Mouse (Mus musculus) hindbrain, embryonic 16.5 days (tissue): ENCODE results near the gene 3110082I17Rik. TPM values are rescaled to one million over a fixed set of nuclear protein-coding genes. Genes with fewer than 3 reads are reported as not detected.
"Not testable (repeated sequence)": the region's sequence is repeated elsewhere in the genome, so short reads cannot be mapped to it uniquely, and the experiment has no call there.

ENCODE experiments used
- ATAC-seq: fragments of 200-750 bp; cut with Nextera tagmentation; 2 replicates; pipeline ENCODE4 v1.8.0; 2017; ENCODE audit warnings: moderate TSS enrichment, moderate library complexity
- H3K27ac ChIP-seq: fragments of 300-500 bp; sonication (generic); 2 replicates; pipeline ENCODE4 v1.5.1; 2014; ENCODE audit warnings: low read depth, mild to moderate bottlenecking, control low read depth, low read length, moderate library complexity
- H3K27me3 ChIP-seq: fragments of 300-500 bp; sonication (generic); replicated peaks from 2 replicates; pipeline ENCODE4 v1.6.1; 2014; ENCODE audit warnings: low read length; ENCODE audit not compliant: control insufficient read depth, insufficient read depth
- H3K36me3 ChIP-seq: fragments of 300-500 bp; sonication (generic); 2 replicates; pipeline ENCODE4 v1.6.1; 2014; ENCODE audit warnings: mild to moderate bottlenecking, low read length, moderate library complexity, mixed read lengths; ENCODE audit not compliant: control insufficient read depth, insufficient read depth
- H3K4me1 ChIP-seq: fragments of 300-500 bp; sonication (generic); 2 replicates; pipeline ENCODE4 v1.6.1; 2014; ENCODE audit warnings: low read depth, low read length; ENCODE audit not compliant: control insufficient read depth, insufficient read depth
- H3K4me2 ChIP-seq: fragments of 300-500 bp; sonication (generic); 2 replicates; pipeline ENCODE4 v1.6.1; 2014; ENCODE audit warnings: mild to moderate bottlenecking, low read length, control low read depth, moderate library complexity
- H3K4me3 ChIP-seq: fragments of 300-500 bp; sonication (generic); 2 replicates; pipeline ENCODE4 v1.5.1; 2014; ENCODE audit warnings: mild to moderate bottlenecking, low read length, control low read depth, moderate library complexity
- H3K9ac ChIP-seq: fragments of 300-500 bp; sonication (generic); 2 replicates; pipeline ENCODE4 v1.6.1; 2014; ENCODE audit warnings: low read depth, mild to moderate bottlenecking, control low read depth, low read length, moderate library complexity
- H3K9me3 ChIP-seq: fragments of 300-500 bp; sonication (generic); 2 replicates; pipeline ENCODE4 v1.6.1; 2014; ENCODE audit warnings: mild to moderate bottlenecking, low read length, moderate library complexity; ENCODE audit not compliant: control insufficient read depth
- WGBS: fragments of 180-500 bp; shearing (Covaris S2); extraction: QIAGEN DNeasy Blood & Tissue Kit; methylation state at CpG from one replicate; pipeline ENCODE4 v1.1.7; 2014; 5-methylcytosine and 5-hydroxymethylcytosine counted together
- polyA plus RNA-seq: library from polyadenylated mRNA; unstranded; fragments of >200 nt; fragmentation: Nextera tagmentation; extraction: Ambion mirVana; gene quantifications from 2 replicates; pipeline ENCODE4 v1.2.1, GENCODE M21; 2015

The 3110082I17Rik gene
- polyA plus RNA-seq, 1 experiment from 2014 or later, result 20.3 TPM

DNA sequence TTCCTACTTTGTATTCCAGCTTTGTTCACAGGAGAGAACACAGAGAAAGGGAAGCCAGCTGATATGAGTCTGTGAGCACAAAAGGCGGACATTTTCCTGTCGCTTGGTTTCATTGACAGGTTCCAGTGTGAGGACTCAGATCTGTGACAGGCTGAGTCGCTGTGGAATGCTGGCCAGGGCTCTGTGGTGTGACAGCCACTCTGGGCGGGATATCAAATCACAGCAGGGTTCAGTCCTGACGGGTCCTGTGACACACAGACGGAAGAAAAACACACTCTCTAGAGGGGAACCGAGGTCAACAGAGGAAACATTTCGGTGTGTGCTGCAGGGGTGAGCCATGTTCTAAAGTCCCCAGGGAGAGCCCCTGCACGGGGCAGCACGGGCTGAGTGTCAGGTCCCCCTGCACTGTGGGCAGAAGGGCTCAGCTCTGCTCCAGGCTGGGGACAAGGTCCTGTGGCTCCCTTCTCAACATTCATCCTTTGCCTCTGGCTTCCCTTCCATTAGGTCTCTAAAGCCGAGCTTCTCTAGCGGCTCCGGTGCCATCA lies 122.4 kb downstream of the 3110082I17Rik start:
- H3K9me3 ChIP-seq, result no peaks in the 10 kb centered on the region
- H3K4me3 ChIP-seq, result no peak overlapping the region
- WGBS, result 77% methylated on average over 13 of the region's 13 CpGs
- no peak overlapping the region for H3K4me2 ChIP-seq
- H3K27ac ChIP-seq, result no peak overlapping the region
- no peaks in the 10 kb centered on the region for H3K4me1 ChIP-seq
- H3K27me3 ChIP-seq, result no peaks in the 10 kb centered on the region
- peaks cover 48% of the 10 kb centered on the region for H3K36me3 ChIP-seq
- no peak for ATAC-seq
- H3K9ac ChIP-seq, result no peak overlapping the region

DNA sequence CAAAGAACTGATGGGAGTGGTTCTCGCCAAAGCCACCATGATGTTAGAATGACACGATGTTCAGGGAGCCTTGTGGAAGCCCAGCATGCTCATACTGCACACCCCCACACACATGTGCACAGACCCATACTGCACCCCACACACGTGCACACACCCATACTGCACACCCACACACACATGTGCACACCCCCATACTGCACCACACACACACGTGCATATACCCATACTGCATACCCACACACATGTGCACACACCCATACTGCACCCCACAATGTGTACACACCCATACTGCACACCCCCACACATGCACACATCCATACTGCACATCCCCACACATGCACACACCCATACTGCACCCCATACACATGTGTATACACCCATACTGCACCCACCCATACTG lies 124.7 kb downstream of the 3110082I17Rik start:
- ATAC-seq, result peak; percentile 28; the same call in 1 of the 2 replicates
- peaks cover 38% of the 10 kb centered on the region for H3K36me3 ChIP-seq
- no peak overlapping the region for H3K27ac ChIP-seq
- no peaks in the 10 kb centered on the region for H3K9me3 ChIP-seq
- 0 out of 2 replicates have a peak, but pooled peaks cover 2% of the 10 kb centered on the region for H3K4me1 ChIP-seq
- H3K27me3 ChIP-seq, result no peaks in the 10 kb centered on the region
- no peak overlapping the region for H3K9ac ChIP-seq
- no peak overlapping the region for H3K4me3 ChIP-seq
- 94% methylated on average over 4 of the region's 4 CpGs for WGBS
- H3K4me2 ChIP-seq, result no peak overlapping the region

DNA sequence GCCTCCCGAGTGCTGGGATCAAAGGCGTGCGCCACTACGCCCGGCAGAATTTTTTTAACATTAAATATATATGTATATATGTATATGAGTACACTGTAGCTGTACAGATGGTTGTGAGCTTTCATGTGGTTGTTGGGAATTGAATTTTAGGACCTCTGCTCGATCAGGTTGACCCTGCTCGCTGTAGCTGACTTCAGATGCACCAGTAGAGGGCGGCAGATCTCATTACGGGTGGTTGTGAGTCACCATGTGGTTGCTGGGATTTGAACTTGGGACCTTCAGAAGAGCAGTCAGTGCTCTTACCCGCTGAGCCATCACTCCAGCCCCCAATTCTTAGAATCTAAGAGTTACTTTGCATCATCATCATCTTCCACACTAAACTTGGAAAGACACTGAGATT lies 125.9 kb downstream of the 3110082I17Rik start:
- WGBS, result 82% methylated on average over 10 of the region's 10 CpGs
- H3K36me3 ChIP-seq, result peaks cover 28% of the 10 kb centered on the region
- not testable (repeated sequence) for H3K4me2 ChIP-seq, H3K27ac ChIP-seq, H3K27me3 ChIP-seq, ATAC-seq, H3K9me3 ChIP-seq, H3K9ac ChIP-seq, H3K4me1 ChIP-seq, H3K4me3 ChIP-seq

DNA sequence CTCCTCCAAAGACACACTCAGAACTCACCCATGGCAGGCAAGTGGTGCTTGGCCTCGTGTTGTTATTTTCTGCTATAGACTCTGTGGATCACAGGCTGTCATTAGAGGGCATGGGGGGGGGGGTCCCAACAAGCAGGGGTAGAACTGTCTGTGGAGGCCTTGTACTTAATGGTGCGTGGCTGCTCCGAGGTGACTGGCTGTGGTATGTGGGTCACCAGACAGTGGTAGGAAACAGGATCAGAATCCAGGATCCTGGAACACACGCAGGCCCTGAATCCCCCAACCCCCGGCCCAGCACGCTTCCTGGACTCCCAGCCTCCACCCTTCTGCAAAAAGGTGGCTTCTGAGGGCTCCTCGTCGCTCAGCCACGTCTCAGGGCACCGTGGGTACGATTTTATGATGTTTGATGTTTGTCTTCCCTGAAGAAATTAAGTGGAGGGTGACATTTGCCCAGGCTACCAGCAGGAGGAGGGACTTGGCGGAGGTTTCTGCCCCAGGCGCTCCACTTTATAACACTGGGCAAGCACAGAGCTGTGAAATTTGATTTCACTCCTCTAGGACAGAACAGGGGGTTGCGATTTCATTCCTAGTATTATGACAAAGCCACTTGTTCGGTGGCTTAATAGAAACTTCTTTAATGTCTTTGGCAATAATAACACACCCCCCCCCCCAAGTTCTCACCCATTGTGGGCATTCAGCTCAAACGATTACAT lies 126.9 kb downstream of the 3110082I17Rik start:
- H3K4me2 ChIP-seq, result no peak overlapping the region
- ATAC-seq, result no peak
- peaks cover 25% of the 10 kb centered on the region for H3K36me3 ChIP-seq
- H3K27ac ChIP-seq, result no peak overlapping the region
- H3K27me3 ChIP-seq, result no peaks in the 10 kb centered on the region
- H3K9me3 ChIP-seq, result no peaks in the 10 kb centered on the region
- H3K4me3 ChIP-seq, result no peak overlapping the region
- WGBS, result 78% methylated on average over 16 of the region's 16 CpGs
- H3K9ac ChIP-seq, result no peak overlapping the region; the same call in 1 of the 2 replicates
- 0 out of 2 replicates have a peak, but pooled peaks cover 2% of the 10 kb centered on the region for H3K4me1 ChIP-seq

DNA sequence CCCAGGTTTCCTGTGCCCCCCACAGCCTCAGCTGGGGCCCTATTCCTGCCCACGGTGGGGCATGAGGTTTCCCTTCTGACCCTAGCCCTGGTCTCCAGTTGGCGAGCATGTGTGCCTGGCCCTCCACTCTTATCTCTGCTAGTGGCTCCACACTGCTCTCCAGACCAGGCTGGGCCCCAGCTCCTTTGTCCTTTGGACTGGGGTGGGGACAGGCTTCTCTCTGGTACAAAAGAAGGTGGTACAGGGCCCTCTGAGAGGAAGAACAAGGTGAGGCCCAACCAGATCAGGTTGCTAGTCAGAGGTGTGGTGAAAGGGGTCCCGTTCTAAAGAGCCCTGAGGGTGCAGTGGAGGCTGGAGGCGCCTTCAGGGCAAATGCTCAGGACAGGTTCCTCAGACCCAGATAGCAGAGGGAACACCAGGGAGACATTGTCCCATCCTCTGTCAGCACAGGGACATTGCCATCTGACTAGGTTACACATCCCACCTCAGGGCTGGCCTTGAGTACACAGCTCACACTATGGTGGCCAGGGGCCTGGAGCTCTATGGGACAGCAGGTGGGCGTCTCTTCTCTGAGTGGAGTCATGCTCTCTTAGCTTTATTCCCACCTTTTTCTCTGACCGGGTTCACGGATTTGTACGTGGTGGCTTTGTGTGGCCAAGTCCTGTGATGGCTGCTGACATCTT lies 127.6 kb downstream of the 3110082I17Rik start:
- WGBS, result 90% methylated on average over 8 of the region's 8 CpGs
- Histone ChIP-seq H3K27me3 (no peaks in the 10 kb centered on the region), H3K9ac (no peak overlapping the region), H3K9me3 (no peaks in the 10 kb centered on the region), H3K4me2 (no peak overlapping the region), H3K27ac (no peak overlapping the region), H3K4me3 (no peak overlapping the region), H3K36me3 (peaks cover 22% of the 10 kb centered on the region), H3K4me1 (0 out of 2 replicates have a peak, but pooled peaks cover 2% of the 10 kb centered on the region)
- no peak for ATAC-seq

DNA sequence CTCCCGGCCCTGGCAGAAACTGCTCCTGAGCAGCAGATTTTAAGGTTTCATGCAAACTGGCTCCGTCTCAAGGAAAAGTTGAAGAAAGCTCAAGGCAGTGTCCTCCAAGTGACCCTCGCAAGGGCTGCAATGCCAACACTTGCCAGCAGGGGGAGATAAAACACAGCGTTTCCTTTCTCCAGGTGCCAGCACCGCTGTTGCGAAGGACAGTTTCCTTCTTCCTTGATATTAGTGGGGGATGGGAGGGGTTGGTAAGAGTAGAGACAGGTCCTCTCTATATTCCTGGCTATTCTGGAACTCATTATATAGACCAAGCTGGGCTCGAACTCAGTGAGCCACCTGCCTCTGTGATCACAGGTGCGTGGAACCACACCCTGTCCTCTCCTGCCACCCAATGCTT lies 128.6 kb downstream of the 3110082I17Rik start:
- 0 out of 2 replicates have a peak, but pooled peaks cover 2% of the 10 kb centered on the region for H3K4me1 ChIP-seq
- H3K27me3 ChIP-seq, result no peaks in the 10 kb centered on the region; the same call in 1 of the 2 replicates
- ATAC-seq, result 0 out of 2 replicates have a peak, but pooled peaks have one; percentile 26
- no peak overlapping the region for H3K4me2 ChIP-seq
- no peak overlapping the region for H3K9ac ChIP-seq
- no peaks in the 10 kb centered on the region for H3K9me3 ChIP-seq
- 20% methylated on average over 8 of the region's 8 CpGs for WGBS
- no peak overlapping the region for H3K4me3 ChIP-seq
- H3K36me3 ChIP-seq, result peaks cover 14% of the 10 kb centered on the region
- no peak overlapping the region for H3K27ac ChIP-seq

DNA sequence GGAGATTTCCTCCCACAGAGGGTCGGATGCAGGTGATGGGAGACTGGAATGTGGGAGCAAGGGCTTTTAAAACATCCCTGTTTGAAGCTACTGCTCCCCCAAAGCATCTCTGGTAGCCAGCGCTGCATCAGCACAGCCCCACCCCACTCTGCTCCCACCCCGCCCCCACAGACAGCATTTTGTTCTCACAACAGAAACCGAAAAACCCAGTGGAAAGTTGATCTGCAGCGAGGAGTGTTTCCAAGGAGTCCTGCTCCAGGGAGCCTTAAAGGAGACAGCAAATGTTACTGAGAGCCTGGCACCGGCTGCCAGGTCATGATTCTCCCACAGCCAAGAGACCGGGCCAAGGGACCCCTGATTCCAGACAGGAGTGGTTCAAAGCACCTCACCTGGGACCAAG lies 129.6 kb downstream of the 3110082I17Rik start:
- H3K9me3 ChIP-seq, result no peaks in the 10 kb centered on the region
- H3K9ac ChIP-seq, result no peak overlapping the region
- WGBS, result 68% methylated on average over 7 of the region's 7 CpGs
- no peak overlapping the region for H3K27ac ChIP-seq
- H3K27me3 ChIP-seq, result no peaks in the 10 kb centered on the region; the same call in 1 of the 2 replicates
- H3K36me3 ChIP-seq, result peaks cover 7% of the 10 kb centered on the region; the same call in 1 of the 2 replicates
- H3K4me2 ChIP-seq, result no peak overlapping the region
- no peak overlapping the region for H3K4me3 ChIP-seq
- 0 out of 2 replicates have a peak, but pooled peaks cover 2% of the 10 kb centered on the region for H3K4me1 ChIP-seq
- no peak for ATAC-seq

DNA sequence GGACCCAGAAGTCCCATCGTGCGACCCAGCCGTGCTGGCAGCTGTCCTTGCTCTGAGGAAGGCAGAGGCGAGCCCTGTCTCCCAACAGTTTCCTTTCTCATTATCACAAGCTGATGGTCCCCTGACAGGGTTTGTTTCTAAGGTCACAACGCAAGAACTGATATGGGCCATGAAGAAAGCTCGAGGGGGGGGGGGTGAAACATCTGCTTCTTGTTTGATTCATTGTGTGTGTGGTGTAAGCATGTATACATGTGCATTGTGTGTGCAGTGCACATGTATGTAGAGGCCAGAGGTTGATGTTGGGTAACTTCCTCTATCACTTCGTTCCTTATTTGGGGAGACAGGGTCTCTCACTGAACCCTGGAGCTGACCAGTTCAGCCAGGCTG lies 132.7 kb downstream of the 3110082I17Rik start:
- H3K4me3 ChIP-seq, result no peak overlapping the region
- H3K9me3 ChIP-seq, result no peaks in the 10 kb centered on the region
- H3K27ac ChIP-seq, result no peak overlapping the region
- 74% methylated on average over 7 of the region's 7 CpGs for WGBS
- H3K4me1 ChIP-seq, result peaks cover 16% of the 10 kb centered on the region
- H3K27me3 ChIP-seq, result no peaks in the 10 kb centered on the region; the same call in 1 of the 2 replicates
- H3K4me2 ChIP-seq, result no peak overlapping the region
- H3K36me3 ChIP-seq, result no peaks in the 10 kb centered on the region
- no peak for ATAC-seq
- H3K9ac ChIP-seq, result no peak overlapping the region

DNA sequence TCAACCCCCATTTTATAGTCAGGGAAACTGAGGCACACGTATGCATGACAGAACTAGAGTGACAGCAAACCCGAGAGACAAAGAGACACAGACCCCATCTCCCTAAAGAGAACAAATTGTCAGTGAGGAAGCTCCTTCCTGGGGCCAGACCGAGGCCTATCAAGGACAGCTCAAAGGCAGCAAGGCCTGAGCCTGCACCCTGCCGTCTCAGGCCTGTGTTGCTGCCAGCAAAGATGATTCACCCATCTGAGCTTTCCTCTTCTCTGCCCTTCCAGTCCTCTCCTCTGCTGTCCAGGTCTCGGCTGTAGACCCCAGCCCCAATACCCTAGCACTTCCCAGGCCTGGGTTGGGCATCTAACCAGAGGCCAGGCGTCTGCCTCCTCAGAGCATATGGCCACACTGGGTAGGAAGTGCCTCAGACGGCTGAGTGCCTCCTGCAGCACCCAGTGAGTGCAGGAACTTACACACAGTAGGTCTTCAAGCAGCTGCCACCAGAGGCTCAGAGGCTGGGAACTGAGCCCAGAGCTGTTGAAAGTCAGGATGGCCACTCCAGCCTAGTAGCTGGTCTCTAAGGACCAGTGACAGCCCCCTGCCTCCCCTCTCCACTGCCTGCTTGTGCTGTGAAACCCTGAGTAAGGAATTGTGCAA lies 133.2 kb downstream of the 3110082I17Rik start:
- Histone ChIP-seq H3K36me3 (no peaks in the 10 kb centered on the region), H3K4me3 (no peak overlapping the region), H3K9me3 (no peaks in the 10 kb centered on the region), H3K4me1 (peaks cover 16% of the 10 kb centered on the region), H3K9ac (no peak overlapping the region), H3K4me2 (no peak overlapping the region), H3K27me3 (no peaks in the 10 kb centered on the region; the same call in 1 of the 2 replicates), H3K27ac (no peak overlapping the region)
- 75% methylated on average over 7 of the region's 7 CpGs for WGBS
- ATAC-seq, result no peak
